Mouse (Mus musculus): ENCODE results near the gene Slc26a10.

Slc26a10 gene

DNA sequence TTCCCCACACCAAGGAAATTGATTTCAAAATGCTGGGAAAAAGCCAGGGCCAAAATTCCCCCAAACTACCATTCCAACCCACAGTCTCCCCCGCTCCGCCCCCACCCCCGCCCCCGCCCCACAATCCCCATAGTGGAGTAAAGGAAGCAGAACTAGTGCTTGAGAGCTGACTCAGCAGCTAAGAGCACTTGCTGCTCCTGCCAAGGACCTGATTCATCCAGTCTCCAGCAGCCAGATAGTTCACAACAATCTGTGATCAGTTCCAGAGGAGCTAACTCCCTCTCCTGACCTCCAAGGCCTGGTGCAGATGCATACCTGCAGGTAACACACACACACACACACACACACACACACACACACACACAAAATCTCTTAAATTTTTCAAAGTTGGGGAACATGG is 51.0 kb downstream of the Slc26a10 start:
- no peak for DNase-seq (ENCODE audit: low spot score)

DNA sequence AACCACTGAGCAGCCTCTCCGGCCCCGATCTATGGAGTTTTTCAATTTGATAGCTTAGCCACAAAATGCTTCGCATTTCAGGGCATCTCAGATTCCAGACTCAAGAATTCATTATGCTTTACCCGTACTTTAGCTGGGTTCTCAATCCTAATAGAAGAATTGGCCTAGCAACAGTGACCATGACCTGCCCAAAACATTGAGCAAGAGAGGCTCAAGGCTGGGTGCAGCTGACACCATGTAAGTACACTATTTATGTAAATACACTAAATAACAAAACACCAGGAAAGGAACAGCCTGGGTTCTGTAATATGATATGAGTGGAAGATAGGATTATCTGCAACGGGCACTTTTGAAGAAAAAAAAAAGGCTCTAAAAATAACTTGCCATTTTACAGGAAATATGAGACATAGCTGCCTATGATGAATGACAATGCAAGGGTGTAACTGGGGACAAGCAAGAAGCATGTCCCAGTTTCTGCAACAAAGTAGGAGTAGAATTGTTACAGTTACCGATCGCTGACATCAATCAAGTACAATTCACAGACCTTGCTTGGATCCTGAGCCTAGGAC is 52.6 kb downstream of the Slc26a10 start:
- no peak for DNase-seq (ENCODE audit: low spot score)

DNA sequence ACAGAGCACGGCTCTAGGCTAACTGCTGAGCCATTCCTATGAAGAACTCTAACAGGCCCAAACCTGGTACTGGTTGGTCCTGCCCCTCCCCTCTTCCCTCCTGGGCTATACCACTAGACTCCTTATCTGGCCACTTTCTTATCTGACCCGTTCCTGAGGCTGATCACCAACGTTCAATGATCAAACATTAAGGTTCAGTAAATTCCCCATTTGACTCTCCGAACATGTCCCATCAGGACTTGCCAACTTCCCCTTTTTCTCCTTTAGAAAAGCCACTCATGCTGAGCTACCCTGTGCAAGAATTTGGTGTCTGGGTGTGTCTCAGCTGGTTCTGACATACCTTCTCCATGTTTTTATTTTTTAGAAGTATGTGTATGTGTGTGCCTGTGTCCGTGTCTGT is 53.9 kb downstream of the Slc26a10 start:
- no peak for DNase-seq (ENCODE audit: low spot score)

DNA sequence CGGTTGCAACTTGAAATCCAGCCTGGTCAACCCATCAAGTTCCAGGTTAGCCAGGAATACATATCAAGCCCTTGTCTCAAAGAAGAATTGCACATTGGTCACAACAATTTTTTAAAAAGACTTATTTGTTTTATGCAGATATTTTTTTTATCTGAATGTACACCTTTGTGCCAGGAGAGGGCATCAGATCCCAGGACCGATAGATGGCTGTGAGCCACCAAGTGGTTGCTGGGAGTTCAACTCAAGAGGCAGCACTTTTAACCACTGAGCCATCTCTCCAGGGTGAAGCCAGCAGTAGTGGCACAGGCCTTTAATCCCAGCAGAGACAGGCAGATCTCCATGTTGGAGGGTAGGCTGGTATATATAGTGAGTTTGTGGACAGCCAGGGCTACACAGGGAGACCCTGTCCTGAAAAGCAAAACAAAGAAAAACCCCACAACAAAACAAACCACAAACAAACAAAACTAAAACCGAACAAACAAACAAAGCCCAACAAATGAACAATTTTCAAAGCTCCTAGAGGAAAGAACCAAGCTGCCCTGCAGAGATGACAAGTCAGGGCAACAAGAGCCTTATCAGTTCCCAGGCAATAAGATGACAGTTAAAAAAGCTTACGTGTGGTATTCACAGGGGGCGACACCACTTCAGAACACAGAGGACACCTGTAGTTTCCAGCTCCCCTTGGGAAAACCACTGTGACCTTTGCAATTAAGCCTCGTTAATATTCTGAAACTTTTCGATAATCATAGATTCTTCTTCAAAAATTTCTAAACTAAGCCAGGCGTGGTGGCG is 55.0 kb downstream of the Slc26a10 start:
- no peak for DNase-seq (ENCODE audit: low spot score)

DNA sequence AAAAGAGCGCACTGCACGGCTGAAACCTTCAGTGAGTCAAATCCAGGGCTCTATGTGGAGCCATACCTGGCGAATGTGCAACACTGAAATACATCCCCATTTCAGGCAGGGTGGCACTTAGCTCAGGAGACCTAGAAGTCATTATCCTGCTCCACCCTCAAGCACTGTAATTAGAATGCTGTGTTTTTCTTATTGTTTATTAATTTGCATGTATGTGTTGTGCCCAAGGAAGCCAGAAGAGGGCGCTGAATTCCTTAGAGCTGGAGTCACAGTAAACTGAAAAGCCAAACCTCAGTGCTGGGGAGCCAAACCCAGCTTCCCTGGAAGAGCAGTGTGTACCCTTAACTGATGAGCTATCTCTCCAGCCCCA is 57.0 kb downstream of the Slc26a10 start:
- no peak for DNase-seq (ENCODE audit: low spot score)

DNA sequence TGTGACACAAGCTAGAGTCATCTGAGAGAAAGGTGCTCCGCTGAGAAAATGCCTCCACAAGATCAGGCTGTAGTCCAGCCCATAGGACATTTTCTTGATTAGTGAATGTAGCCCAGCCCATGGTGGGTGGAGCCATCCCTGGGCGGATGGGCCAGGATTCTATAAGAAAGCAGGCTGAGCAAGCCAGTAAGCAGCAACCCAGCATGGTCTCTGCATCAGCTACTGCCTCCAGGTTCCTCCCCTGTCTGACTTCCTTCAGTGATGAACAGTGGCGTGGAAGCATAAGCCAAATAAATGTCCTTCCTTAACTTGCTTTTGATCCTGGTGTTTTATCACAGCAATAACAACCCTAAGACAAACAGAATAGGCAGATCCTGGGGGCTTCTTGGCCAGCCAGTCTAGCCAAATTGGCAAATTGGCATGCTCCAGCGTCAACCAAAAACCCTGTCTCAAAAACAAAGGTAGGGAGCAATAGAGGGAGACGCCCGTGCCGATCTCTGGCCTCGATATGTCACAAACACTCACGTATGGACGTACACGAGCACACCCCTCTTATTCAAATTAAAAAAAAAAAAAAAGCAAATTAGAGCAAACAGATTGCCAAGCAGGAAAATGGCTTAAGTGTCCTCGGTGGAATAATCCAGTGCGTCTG is 57.5 kb downstream of the Slc26a10 start:
- DNase-seq (ENCODE audit: low spot score) = no peak

DNA sequence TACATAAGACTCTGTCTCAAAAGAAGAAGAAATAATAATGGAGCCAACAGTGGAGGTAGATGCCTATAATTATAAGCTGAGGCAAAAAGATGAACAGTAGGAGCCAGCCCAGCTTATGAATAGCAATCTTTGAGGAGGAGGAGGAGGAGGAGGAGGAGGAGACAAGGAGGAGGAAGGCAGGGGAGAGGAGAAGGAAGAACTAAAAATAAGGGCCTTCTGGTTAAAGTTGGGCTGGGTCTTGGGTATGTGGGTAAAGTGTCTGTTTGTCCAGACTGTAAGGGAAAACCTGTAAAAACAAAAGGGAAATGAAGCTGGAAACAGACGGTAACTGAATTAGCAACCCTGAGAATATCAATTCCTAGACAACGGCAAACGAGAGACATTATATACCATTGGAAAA is 58.4 kb downstream of the Slc26a10 start:
- DNase-seq (ENCODE audit: low spot score) = no peak
